Mouse (Mus musculus): Measurements from ENCODE around the gene Mcm2.
A peak's percentile ranks its signal among the peaks of the same experiment; 100 is the strongest.

Mcm2 gene

DNA sequence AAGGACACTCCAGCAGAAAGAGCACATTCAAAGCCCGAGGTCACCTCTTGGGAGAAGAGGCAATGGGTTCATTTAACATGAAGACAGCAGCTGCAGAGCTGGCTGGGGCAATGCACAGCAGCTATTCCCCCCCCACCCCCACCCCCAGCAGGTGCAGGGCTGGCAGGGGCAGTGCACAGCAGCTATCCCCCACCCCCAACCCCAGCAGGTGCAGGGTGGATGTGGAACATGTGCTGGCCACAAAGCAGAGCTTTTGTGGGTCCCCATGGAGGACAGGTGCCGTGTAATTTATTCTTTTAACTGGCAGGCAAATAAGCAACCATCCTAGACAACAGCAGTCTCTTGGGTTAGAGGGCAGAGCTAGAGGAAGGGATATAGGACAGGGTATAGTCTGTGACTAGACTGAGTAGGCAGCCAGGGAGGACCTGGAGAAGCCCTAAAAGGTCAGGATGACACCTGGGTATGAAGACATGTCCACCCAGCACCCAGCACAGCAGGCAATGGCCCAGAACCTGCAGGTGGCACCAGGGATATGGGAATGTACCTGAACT lies 12.1 kb downstream of the Mcm2 start:
- DNase-seq = no peak

DNA sequence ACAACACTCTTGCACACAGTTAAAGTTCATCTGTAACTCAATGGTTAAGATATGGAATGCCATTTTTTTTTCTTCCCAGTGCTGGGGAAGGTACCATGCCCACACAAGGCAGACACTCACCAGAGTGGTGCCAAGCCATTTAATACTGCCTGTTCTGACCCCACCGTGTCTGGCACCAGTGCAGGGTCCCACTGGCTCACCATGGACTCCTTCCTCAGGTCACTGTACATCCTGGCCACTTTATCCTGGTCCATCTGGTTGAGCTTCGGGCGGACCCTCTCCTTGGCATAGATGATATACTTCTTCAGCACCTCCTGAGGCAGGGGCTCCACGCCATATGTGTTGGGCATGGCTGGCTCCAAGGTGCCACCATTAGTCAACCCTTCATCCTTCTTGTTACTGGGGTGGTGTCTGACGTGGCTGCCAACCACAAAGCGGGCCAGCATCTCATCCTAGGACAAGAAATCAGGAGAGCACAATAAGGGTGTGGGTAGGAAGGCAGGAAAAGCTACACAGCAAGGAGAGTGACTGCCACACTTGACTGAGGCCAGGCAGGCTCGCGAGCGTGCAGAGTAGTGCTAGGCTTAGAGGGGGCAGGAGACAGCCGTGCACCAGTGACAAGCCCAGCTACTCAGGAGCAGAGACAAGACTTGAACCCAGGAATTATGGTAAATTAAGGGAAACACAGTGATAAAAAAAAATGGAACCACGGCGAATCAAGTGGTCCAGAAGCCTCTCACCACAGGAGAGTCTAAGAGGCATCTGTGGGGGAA lies 12.8 kb downstream of the Mcm2 start:
- no peak for DNase-seq

DNA sequence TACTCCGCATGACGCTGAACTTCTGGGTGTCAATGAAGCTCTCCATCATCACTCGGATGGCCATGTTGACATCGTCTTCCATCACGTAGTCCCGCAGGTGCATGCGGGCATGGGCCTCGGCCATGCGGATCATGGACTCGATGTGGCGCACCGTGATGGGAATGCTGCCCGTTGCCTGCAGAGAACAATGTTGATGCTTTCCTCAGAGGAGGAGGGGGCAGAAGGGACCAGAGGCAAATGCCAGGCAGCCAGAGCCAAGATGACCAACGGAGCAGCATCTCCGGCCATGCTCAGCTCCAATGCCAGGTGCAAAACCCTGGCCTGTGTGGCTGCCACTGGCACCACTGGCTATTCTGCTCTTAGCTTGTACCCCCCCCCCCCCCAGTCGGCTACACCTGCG lies 13.9 kb downstream of the Mcm2 start:
- DNase-seq = no peak

DNA sequence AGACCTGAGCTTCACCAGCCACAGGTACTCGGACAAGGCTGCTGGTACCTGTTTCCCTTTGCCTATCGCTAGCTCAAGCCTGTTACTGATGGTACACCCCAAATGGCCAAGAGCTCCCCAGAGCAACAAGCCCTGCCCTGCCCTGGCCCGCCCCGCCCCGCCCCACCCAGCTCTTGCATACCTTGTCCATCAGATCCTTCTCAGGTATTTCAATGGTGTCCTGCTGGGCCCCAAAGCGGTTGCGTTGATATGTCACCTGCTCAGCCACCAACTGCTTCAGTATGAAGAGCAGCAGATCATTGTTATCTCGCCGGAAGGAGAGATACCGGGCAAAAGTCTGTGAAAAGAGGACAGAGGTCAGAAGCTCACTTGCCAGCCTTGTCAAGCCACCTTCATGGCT lies 14.4 kb downstream of the Mcm2 start:
- no peak for DNase-seq

DNA sequence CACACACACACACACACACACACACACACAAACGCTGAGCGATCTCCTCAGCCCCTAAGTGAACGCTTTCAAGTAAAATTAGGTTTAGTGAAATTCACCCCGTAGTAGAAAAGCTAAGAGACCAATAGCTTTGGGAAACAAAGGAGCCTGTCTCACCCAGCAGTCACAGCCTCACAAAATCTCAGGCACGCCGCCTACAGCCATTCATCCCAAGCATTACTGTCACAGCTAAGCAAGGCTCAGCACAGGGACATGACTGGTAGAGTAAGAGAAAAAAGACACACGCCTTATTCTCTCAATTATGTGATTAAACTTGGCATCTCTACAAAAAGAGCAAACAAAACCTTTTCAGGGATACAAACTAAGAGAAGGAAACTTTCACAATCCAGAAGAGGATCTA lies 17.2 kb downstream of the Mcm2 start:
- no peak for DNase-seq

GRCm38 (mm10) chr6:88879471-88879870 lies 19.1 kb downstream of the Mcm2 start:
- DNase-seq = no peak

- DNase-seq = peak; percentile 66 to 83
These were observed 23.6 kb downstream of the Mcm2 start, which contains the start of gene Podxl2 for GRCm38 (mm10) chr6:88874868-88875508. Gene Podxl2 (minus strand): TSS chr6:88875044.

- DNase-seq = no peak
These were observed 24.4 kb downstream of the Mcm2 start for GRCm38 (mm10) chr6:88873965-88874867.

GRCm38 (mm10) chr6:88872811-88873210 lies 25.8 kb downstream of the Mcm2 start:
- no peak for DNase-seq

- DNase-seq = no peak
These were observed 27.0 kb downstream of the Mcm2 start for GRCm38 (mm10) chr6:88871546-88871945.

DNA sequence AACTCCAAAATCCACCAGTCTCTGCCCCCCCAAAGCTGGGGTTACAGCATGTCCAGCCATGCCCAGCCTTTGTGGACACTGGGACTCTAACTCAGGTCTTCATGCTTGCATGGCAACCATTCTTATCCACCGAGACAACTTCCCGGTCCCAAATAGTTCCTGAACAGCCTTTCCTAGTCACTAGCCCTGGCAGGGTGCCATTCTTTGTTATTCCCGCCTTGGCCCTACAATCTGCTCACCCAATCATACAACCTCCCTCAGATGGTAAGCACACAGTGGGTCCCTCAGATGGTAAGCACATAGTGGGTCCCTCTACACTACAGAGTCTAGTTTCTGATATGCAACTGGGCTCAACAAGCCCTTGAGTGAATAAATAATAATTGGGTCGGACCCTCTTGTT lies 28.0 kb downstream of the Mcm2 start:
- DNase-seq = no peak

DNA sequence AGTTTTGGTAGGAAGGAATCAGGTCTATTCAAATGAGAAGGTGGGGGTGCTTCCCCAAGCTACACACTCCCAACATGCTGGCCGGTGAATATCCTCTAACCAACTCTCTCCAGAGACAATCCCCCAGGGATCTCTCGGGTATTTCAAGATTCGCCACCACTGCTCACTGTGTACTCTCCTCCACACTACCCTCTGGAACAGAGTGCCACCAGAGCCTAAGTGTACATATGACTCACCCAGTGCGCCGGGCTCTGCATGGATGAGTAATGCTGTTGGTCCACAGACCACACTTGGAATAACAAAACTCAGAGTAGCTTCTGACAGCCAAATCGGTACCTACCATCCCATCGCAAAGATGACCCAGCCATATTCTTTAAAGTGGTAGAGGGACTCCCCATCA lies 29.1 kb downstream of the Mcm2 start:
- no peak for DNase-seq

DNA sequence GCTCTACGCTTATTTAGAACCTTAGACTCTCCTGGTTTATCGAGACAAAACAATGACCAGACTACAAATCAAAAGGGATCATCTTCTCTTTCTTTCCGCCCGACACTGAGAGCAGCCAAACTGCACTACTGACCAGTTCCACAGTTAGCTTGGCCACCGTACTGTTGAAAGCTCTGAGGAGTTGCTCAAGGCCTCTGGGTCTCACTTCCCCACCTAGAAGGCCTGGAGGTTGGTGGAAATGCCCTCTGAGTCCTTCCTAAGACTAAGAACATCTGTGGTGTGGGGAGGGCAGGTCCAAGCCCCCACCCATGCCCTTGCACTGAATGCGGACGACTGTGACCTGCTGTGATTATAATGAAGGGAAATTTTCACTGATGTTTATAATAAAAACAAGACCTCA lies 32.9 kb downstream of the Mcm2 start:
- no peak for DNase-seq

DNA sequence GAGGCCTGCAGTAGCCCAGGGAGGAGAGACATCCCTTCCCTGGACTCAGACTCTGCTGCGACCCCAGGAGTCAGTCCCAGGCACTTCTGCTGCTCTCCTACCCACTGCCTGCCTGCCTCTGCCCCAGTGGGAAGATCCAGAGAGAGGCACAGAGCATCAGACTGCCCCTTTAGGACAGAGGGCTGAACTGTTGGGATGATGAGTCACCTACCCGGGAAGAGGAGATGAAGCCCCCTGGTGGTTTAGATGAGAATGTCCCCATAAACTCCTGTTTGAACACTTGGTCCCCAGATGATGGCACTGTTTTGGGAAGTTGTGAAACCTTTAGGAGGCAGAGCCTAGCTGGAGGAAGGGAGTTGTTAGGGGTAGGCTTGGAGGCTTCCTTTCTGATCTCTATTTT lies 37.7 kb downstream of the Mcm2 start:
- DNase-seq = peak in 1 of 2 experiments; percentile 38

DNA sequence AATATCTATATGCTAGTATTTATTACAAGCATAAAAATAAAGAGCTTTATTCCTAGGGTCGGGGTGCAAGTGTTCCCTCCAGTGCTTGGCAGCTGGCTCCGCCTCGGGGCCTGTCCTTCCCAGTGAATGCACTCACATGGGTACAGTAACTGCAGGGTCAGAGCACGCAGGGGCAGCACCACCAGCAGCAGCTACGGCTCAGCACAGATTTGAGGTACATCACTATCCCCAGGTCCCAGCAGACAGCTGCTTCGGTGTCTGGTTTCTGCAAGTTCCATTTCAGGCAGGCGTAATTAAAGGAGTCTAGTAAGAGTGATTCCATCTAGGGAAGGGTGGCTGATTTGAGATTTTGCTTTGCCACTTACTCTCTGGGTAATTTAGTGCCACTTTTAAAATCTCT lies 40.2 kb downstream of the Mcm2 start:
- DNase-seq = no peak

- no peak for DNase-seq
These were observed 40.8 kb downstream of the Mcm2 start for GRCm38 (mm10) chr6:88857830-88858229.

- DNase-seq = peak; percentile 65 to 86
These were observed 41.3 kb downstream of the Mcm2 start for GRCm38 (mm10) chr6:88857249-88857648.

- DNase-seq = peak in 1 of 2 experiments; percentile 87
These were observed 42.9 kb downstream of the Mcm2 start for GRCm38 (mm10) chr6:88855636-88856035.

GRCm38 (mm10) chr6:88854509-88854908 lies 44.1 kb downstream of the Mcm2 start:
- DNase-seq = no peak

DNA sequence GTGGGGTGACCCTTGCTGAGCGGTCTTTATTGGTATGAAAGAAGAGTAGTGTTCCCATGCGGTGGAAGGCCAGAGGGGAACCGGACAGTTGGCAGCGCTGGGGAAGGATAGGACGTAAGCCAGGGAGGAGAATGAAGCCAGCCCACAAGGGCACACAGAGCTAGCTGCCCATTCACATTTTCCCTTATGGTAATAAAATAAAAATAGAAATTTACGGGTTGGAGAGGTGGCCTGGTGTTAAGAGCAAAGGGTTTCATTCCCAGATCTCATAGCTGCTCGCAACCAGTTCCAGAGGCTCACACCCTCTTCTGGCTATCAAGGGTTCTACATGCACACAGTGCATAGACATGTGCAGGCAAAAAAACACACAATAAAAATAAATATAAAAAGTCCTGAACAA lies 48.5 kb downstream of the Mcm2 start:
- DNase-seq = no peak

GRCm38 (mm10) chr6:88849270-88849669 lies 49.3 kb downstream of the Mcm2 start:
- peak in 1 of 2 experiments; percentile 36 for DNase-seq

GRCm38 (mm10) chr6:88847571-88847970 lies 51.0 kb downstream of the Mcm2 start:
- no peak for DNase-seq

Data from kidney, postnatal 25 days (tissue).